Mouse (Mus musculus) CD4-positive, CD25-positive, alpha-beta regulatory T cell, adult 4 months (primary cell): Measurements from ENCODE around the gene Ikzf5. TPM values are rescaled to one million over a fixed set of nuclear protein-coding genes. Genes with fewer than 3 reads are reported as not detected.

Experiments
- ATAC-seq: one replicate; pipeline ENCODE4 v1.8.0; 2017
- polyA plus RNA-seq, 2 experiments: library from polyadenylated mRNA; unstranded; fragments of 100-300 nt; shearing (Covaris generic); gene quantifications; one replicate each; pipeline ENCODE4 v1.2.1; 2017

Ikzf5 gene
- polyA plus RNA-seq, 2 experiments from 2014 or later: 34.7 to 39.2 TPM

DNA sequence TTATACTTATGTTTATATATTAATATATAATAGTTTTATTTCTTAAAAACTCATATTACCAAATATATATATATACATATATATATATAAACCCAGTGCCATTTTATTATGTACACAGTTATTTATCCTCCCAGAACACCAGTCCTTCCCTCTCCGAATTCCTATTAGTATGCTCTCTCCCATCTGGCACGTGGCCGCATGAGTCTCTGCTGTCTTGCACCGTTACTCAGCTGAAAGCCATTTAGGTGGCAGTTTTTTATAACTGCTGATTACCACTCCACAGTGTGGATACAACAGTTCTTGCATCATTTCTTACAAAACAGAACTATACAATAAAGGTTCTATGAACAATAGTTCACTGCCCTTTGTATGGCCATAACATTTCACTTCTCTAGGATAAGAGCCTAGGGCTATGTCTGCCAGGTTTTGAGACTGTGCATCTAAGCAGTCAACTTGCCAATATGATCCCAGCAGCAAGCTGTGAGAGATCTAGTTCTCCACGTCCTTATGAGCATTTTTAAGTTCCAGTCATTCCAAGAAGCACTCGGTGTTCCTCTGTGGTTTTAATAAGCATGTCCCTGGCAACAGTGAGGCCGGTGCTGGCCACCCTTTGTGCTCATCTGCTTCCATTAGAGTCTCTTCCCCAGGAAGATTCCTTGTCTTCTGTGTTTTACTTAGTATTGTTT, 64.3 kb downstream of the Ikzf5 start:
- ATAC-seq: no peak

Other genes with a start within 250 kb of the Ikzf5 start
- not detected for gene 5430419D17Rik, start 236.1 kb downstream of the Ikzf5 start, polyA plus RNA-seq
- gene Cuzd1, start 88.2 kb downstream of the Ikzf5 start, polyA plus RNA-seq: not detected
- not detected for gene Fam24b, start 81.0 kb downstream of the Ikzf5 start, polyA plus RNA-seq
- gene Fam24a, start 76.7 kb downstream of the Ikzf5 start, polyA plus RNA-seq: not detected
- gene 2310057M21Rik, start 47.8 kb downstream of the Ikzf5 start, polyA plus RNA-seq: 10 to 100 TPM; 16.2 to 19.7 TPM
- 10 to 100 TPM; 35.4 to 39.9 TPM for gene Pstk, start 39.4 kb downstream of the Ikzf5 start, polyA plus RNA-seq
- 10 to 100 TPM; 55.0 to 62.7 TPM for gene Acadsb, start 80 bp upstream of the Ikzf5 start, polyA plus RNA-seq
- gene Hmx3, start 132.3 kb upstream of the Ikzf5 start, polyA plus RNA-seq: not detected
- not detected for gene Hmx2, start 138.3 kb upstream of the Ikzf5 start, polyA plus RNA-seq
- gene Bub3, start 149.7 kb upstream of the Ikzf5 start, polyA plus RNA-seq: 100 to 1,000 TPM; 144 to 175 TPM